Mouse (Mus musculus) mature B cell (primary cell): ENCODE measurements around the gene Hoxc10.

Source experiments
- in situ Hi-C: fragments of 300-500 bp; cut with MboI; formaldehyde crosslinking; loops from 2 replicates; pipeline ENCODE4 v1.14.3; 2019

Gene Hoxc10

DNA sequence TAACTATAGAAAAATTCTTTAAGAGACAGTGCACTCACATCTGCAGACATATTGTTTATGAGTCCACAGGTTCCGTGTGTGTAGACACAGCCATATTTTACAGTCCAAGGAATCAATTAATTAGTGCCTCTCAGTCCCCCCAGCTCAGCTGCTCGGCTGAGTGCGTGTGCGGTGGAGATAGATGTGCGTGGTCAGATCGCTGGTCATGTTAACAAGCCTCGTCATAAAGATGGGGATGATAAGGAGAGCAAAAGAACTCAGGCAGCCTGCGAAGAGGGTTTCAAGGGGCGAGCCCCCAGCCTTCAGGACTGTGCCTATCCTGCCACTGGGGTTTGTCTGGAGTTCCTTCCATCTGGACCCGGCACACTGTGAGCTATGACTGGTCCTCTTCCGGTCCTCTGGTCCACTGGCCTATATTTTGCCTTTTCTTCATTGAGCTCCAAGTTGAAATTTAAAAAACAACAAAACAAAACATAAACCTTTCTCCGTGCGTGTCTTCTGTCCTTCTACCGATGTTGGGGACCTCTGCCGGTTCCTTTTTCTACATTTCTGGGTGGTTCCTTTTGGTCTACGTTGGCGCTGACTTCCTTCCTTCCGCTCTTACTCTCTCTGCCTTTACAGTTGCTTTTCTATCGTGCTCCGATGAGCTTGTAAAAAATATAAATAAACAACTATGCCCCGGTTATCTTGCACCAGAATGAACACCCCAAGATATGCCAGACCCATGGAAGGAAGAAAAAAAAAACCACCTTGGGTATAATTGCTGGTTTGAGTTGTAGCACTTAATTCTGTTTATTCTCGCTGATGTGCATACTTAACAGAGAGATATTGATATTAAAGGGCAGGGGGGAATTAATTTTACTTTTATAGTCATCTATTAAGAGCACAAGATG, 21.2 kb upstream of the Hoxc10 start:
- in situ Hi-C loops, result no loop called here

DNA sequence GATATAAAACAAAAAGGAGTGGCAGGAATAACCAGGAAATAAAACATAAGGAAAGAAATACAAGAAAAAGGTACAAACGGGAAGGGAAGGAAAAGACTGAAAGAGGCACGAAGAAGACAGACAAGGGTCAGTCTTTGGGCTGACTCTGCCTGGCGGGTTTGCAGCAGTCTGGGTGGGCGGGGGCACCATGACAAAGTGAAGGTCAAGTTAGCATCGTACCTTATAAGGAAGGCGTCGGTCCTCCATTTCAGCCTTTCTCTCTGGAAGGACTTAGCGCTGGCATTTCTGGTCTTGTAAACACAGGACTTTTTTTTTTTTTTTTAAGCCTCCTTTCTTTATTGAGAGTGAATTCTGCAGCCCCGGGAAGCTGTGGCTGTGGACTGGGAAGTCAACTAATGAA, 19.3 kb upstream of the Hoxc10 start:
- in situ Hi-C loops, result no loop called here

GRCm38 (mm10) chr15:102948842-102949241, 17.8 kb upstream of the Hoxc10 start:
- in situ Hi-C loops, result no loop called here

- in situ Hi-C loops, result no loop called here
Measured at GRCm38 (mm10) chr15:102949696-102950095, 16.9 kb upstream of the Hoxc10 start.

DNA sequence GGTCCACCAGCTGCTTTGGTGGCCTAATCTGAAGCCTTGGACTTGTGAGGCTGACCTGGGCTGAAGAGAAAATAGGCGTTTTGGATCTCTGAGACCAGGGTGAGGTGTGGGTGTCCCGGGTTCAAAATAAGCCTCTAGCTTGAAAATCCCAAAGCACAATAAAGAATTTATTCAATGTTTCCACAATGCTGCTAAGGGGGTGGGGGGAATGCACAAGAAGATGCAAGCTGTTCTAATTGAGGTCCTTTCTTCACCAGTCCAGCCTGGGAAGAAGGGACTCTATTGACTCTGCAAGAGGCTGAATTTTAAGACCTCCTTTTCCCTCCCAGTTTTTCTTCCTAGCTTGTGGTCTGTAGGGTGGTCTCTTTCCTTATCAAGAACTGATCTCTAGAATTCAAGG, 15.7 kb upstream of the Hoxc10 start:
- in situ Hi-C loops, result no loop called here

GRCm38 (mm10) chr15:102953561-102953960, 13.0 kb upstream of the Hoxc10 start:
- in situ Hi-C loops, result no loop called here

DNA sequence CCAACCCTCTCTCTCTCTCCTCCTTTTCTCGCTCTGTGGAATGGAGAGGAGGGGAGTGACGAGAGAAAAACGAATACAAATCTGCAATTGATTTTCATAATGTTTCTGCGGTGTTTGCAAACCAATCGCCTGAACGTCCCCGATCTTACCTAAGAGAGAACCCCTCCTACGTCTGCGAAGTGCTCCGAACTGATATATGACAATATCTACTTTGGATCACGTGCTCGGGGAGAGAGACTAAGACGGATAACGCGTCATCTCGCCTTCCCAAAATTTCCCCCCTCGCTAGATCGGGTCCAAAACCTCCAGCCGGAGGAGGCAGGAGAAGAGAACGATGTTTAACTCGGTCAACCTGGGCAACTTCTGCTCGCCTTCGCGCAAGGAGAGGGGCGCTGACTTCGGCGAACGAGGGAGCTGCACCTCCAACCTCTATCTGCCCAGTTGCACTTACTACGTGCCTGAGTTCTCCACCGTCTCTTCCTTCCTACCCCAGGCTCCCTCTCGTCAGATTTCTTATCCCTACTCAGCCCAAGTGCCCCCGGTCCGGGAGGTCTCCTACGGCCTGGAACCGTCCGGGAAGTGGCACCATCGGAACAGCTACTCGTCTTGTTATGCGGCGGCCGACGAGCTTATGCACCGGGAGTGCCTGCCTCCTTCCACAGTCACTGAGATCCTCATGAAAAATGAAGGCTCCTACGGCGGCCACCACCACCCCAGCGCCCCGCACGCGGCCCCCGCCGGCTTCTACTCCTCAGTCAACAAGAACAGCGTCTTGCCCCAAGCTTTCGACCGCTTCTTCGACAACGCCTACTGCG, 12.2 kb upstream of the Hoxc10 start, which contains the start of gene Hoxc11:
Gene Hoxc11 (plus strand): TSS at position 236 of the 815 bp plus-strand sequence.
- in situ Hi-C loops, result no loop called here

GRCm38 (mm10) chr15:102955007-102955382, 11.6 kb upstream of the Hoxc10 start:
- in situ Hi-C loops, result no loop called here

- in situ Hi-C loops, result no loop called here
Measured at GRCm38 (mm10) chr15:102955833-102956640, 10.6 kb upstream of the Hoxc10 start.

DNA sequence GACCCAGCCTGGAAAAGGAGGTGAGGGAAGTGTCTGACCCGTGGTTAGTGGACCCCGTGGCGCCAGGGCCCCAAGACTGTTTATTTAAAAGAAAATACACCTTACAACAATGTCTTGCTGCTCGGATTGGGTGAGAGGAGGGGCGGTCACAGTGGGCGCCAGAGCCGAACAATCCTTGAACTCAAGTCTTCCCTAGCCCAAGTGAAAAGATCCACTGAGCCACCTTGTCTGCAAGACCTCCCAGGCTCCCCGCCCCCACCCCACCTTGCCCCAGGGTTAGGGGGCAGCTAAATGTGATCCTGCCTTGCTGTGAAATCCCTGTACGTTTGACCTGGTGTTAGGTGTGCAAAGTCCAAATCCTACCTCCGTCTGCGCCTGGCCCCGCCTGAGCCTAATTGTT, 9.7 kb upstream of the Hoxc10 start:
- in situ Hi-C loops, result no loop called here

DNA sequence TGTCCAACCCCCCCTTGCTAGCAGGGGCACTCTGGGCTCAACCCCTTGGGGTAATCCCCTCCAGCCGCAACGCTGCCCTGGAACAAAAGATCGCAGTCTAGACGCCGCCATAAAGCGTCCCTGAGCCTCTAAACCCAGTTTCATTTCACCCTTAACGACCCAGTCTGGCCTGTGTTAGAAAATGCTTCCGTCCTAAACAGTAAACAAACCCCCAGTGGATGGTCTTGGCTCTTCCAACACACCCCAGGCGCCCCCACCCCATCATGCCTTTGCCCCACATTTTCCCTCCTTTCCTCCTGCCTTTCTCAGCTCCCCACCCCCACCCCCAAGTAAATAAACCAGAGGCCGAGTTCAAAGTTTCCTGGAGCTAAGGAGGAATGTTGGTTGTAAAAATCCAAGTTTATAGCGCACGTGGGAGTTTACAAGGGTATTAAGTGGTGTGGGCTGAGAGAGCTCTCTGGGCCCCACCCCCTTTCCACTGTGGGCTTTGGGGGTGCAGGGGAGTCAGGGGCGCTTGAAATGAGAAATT, 6.9 kb upstream of the Hoxc10 start:
- in situ Hi-C loops, result no loop called here

DNA sequence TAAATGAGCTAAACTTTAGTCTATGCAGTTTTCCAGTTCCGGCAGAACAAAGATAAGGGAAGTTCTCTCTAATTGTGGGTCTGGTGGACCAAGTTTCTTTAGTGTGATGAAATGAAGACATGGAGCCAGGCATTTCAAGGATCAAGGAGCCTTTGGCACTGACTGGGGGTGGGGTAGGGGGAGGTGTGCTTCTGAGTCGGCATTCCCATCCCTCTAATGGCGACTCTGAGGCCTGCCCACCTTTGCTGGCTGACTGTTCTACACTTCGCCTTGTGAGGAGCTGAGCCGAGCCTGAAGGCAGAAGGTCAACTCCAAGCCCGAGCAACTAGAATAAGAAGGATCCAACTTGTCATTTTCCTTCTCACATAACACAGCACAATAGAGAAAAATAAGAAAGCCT, 4.9 kb upstream of the Hoxc10 start:
- in situ Hi-C loops, result no loop called here

- in situ Hi-C loops, result no loop called here
Measured at GRCm38 (mm10) chr15:102962492-102962891, 4.1 kb upstream of the Hoxc10 start.

DNA sequence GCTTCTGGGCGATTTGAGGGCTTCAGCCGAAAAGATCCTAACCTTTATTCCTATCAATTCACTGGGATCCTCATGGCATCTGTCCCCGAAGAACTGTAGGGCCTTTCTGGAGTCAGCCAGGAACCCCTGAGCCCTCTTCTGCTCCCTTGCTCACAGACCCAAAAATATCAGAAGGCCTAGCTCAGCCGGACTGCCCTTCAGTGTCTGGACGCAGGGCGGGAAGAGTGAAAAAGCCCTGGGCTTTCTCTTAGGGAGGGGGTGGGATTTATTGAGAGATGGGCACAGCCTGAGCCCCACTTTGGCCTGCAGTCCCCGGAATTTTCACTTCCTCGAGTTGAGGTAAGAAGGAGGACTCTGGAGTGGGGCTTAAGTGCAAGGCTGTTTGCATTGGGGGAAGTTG, 3.3 kb upstream of the Hoxc10 start:
- in situ Hi-C loops, result no loop called here

- in situ Hi-C loops, result no loop called here
Measured at GRCm38 (mm10) chr15:102963671-102964640, 2.6 kb upstream of the Hoxc10 start.

DNA sequence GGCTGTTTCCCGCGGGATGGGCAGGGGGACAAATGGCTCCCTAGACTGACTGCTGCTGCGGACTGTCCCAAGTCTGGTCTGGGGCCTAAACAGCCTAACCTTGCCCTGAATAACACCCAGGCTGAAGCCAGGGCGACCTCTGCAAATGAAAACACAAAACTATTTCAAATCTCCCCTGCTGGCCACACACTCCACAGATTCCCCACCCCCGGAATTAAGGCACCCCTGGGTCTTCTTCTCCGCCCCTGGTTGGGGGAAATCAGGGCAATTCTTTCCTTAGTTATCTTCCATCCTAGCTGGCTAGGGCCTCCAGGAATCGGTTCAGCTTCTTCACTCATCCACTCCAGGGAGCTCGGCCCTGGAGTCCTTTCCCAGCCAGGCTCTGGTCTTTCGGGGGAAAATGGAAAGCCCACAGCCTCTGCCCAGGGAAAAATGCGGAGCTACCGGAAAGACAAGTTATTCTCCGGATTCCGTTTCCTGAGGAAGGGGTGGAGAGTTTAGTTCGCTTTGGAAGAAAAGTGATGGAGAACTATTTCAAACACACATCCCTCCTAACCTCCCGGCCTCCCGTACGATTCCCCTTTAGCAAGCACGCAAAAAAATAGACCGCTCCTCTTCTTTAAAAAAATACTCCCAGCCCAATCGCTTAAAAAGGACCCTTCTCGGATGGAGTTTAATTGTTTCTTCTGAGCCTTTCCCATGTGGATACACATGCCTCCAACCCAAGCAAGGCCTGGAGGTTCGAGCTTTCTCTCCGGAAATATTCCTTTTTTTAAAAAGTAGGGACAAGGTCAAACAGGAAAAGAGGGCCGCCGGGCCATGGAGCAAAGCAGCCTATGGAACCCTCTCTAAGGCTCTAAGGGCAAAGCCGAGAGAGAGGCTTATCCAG, 1.3 kb upstream of the Hoxc10 start:
- in situ Hi-C loops, result no loop called here

- in situ Hi-C loops, result no loop called here
Measured at GRCm38 (mm10) chr15:102965892-102966775, 462 bp upstream of the Hoxc10 start.

DNA sequence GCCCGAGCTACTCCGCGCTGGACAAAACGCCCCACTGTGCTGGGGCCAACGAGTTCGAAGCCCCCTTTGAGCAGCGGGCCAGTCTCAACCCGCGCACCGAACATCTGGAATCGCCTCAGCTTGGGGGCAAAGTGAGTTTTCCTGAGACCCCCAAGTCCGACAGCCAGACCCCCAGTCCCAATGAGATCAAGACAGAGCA, 615 bp downstream of the Hoxc10 start, which contains the start of gene Hoxc5:
Gene Hoxc5 (plus strand): TSS at position 132 of the 199 bp plus-strand sequence.
- in situ Hi-C loops, result no loop called here
